Mouse (Mus musculus): ENCODE measurements around the gene 2700097O09Rik. TPM values are rescaled to one million over a fixed set of nuclear protein-coding genes. Genes with fewer than 3 reads are reported as not detected.

2700097O09Rik gene
- total RNA-seq, 2 experiments from 2014 or later = 8.8 TPM

DNA sequence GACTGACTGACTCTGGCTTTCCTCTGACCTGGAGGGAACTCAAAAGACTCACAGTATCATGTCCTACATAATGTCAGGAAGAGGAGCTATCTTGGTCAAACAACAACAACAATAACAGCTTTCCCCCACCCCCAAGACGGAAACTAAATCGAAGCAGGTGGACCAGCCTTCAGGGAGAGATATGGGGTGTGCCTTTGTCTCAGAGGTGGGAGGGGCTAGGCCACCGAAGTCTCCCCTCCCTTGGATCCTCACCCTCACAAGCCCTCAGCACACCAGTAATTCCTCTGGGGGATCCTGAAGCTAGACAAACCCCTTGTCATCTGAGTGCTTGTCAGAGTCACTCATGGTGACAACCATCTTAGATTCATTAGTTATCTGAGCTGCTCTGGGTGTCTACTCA lies 20.1 kb downstream of the 2700097O09Rik start:
- intact Hi-C loops (cut with DNase I) = no loop called here
- Histone ChIP-seq H3K27ac (peak overlapping the region; percentile 78), H3K4me3 (no peak overlapping the region)
- TF ChIP-seq CTCF (IDR thresholded peaks at IDR 0.05) = no peak
- DNase-seq = no peak

DNA sequence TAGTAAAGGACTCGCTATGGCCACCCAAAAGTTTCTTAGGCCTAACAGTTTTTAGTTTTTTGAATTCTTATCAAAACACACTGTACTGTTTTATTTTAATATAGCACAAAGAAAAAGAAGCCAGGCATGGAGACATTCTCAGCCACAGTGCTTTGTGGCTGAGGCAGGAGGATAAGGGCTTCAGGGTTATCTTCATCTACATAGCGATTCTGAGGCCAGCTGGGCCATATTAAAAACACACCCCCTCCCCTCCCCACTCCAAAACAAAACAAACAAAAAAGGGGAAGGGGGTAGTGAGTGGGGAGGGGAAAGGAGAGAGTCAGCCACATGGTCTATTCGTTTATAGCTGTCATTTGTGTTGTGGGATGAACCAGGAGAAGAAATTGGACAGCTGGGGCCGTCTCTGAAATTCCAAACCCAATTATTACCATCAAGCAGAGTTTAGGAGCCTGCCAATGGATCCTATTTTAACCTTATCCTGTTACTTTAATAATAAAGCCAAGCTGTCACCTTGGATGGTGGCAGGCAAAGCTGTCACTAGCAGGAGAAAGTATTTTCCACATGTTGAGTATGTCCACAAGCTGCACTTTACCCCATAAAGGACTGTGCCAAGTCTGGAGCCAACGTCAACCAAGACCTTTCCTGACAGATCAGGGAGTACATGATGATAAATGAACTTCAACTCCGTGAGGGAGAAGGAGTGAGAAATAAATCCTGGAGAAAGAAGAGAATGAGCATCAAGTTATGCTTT lies 20.9 kb downstream of the 2700097O09Rik start:
- no peak overlapping the region for H3K4me3 ChIP-seq
- peak; percentile 34 for DNase-seq
- peak overlapping the region; percentile 78 for H3K27ac ChIP-seq
- no peak for TF ChIP-seq CTCF (IDR thresholded peaks at IDR 0.05)
- intact Hi-C loops (cut with DNase I) = no loop called here

DNA sequence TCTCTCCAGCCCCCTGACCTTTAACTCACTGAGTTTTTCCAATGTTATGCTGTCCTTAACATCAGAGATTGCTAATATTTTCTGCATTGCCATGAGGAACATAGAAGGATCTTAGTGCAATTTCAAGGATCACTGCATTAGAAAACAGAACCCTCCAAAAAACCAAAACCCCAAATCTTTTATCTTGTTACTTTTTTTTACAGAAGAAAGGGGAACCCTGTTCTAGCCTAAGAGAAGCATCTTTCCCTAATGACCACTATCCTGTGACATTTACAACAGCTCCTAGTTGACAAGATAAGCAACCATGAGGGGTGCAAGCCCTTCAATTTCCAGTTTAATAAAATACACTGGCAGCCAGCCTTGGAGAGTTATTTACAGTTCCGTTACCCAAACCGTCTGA lies 23.2 kb downstream of the 2700097O09Rik start:
- TF ChIP-seq CTCF (IDR thresholded peaks at IDR 0.05) = no peak
- no peak for DNase-seq
- Histone ChIP-seq H3K27ac (no peak overlapping the region), H3K4me3 (no peak overlapping the region)
- intact Hi-C loops (cut with DNase I) = no loop called here

- DNase-seq = no peak
- no peak for TF ChIP-seq CTCF (IDR thresholded peaks at IDR 0.05)
- H3K4me3 ChIP-seq = no peak overlapping the region
- intact Hi-C loops (cut with DNase I) = no loop called here
- no peak overlapping the region for H3K27ac ChIP-seq
Observed at GRCm38 (mm10) chr12:55054551-55055241, 25.2 kb downstream of the 2700097O09Rik start.

- Histone ChIP-seq H3K27ac (no peak overlapping the region), H3K4me3 (no peak overlapping the region)
- DNase-seq = no peak
- no peak for TF ChIP-seq CTCF (IDR thresholded peaks at IDR 0.05)
- intact Hi-C loops (cut with DNase I) = no loop called here
Observed at GRCm38 (mm10) chr12:55053267-55053666, 26.6 kb downstream of the 2700097O09Rik start.

DNA sequence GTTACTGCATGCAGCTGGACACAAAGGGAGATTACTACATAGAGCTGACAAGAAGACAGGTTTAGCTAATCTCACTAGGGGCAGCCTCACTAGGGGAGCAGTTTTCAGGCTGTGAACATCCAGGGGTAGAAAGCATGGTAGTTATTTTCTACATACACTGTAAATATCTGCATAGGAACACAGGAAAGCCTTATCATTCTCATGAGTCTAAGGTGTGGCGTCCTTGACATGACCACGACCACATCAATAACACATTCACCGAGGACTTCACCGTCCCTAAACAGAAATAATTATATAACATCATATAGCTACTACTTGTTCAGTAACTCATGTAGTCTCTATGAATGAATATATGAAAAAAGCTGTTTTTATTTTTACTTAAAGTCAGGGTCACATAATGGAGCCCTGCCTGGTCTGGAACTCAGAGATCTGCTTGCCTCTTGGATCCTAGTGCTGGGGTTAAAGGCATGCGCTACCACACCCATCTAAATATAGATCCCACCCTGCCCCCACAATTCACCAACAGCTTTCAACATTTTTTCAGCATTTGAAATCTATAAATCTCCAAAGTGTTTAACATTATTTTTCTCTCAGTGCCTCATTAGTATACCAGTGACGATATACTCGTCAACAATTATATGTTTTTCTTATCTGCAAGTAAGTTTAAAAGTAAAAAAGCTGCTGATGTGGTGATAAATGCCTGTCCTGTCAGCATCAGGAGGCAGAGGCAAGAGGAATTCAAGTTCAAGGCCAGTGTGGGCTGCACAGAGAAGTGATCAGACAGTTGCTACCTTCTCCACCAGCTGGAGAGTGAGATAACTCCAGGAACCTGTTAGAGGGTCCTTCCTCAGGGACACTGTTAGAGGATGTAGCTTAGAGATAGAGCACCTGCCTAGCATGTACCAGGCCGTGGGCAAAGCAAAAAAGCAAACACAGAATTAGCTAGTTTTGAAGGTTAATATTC lies 28.4 kb downstream of the 2700097O09Rik start:
- TF ChIP-seq CTCF (IDR thresholded peaks at IDR 0.05) = no peak
- DNase-seq = no peak
- H3K27ac ChIP-seq = no peak overlapping the region
- intact Hi-C loops (cut with DNase I) = no loop called here
- no peak overlapping the region for H3K4me3 ChIP-seq

GRCm38 (mm10) chr12:55049731-55050353 lies 30.1 kb downstream of the 2700097O09Rik start:
- H3K4me3 ChIP-seq = no peak overlapping the region
- DNase-seq = no peak
- no peak overlapping the region for H3K27ac ChIP-seq
- intact Hi-C loops (cut with DNase I) = no loop called here
- TF ChIP-seq CTCF (IDR thresholded peaks at IDR 0.05) = no peak

GRCm38 (mm10) chr12:55041011-55041410 lies 38.9 kb downstream of the 2700097O09Rik start:
- H3K4me3 ChIP-seq = no peak overlapping the region
- H3K27ac ChIP-seq = no peak overlapping the region
- DNase-seq = no peak
- intact Hi-C loops (cut with DNase I) = no loop called here
- TF ChIP-seq CTCF (IDR thresholded peaks at IDR 0.05) = no peak

DNA sequence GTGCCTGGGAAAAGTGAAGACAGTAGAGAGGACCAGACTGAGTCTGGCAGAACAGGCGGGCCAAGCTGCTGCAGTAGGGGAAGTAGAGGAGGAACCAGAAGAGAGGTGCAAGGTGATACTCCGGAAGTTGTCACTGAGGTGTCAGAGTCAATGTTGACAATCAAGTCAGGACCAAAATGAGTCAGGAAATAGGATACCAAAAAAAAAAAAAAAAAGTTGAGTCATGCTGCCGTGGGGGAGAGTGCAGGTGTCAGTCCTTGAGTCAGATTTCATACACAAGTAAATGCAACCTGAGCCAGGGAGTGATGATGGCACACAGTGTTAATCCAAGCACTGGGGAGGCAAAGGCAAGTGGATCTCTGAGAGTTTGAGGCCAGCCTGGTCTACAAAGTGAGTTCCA lies 52.8 kb downstream of the 2700097O09Rik start:
- TF ChIP-seq CTCF (IDR thresholded peaks at IDR 0.05) = no peak
- Histone ChIP-seq H3K4me3 (no peak overlapping the region), H3K27ac (no peak overlapping the region)
- no peak for DNase-seq
- intact Hi-C loops (cut with DNase I) = no loop called here

- intact Hi-C loops (cut with DNase I) = no loop called here
Observed at GRCm38 (mm10) chr12:55023284-55023683, 56.6 kb downstream of the 2700097O09Rik start.

GRCm38 (mm10) chr12:55019421-55019877 lies 60.5 kb downstream of the 2700097O09Rik start:
- Histone ChIP-seq H3K27ac (no peak overlapping the region; the same call in 1 of the 2 replicates), H3K4me3 (no peak overlapping the region)
- intact Hi-C loops (cut with DNase I) = no loop called here
- no peak for TF ChIP-seq CTCF (IDR thresholded peaks at IDR 0.05)
- DNase-seq = no peak

More at GRCm38 (mm10) chr12:55023284-55023683, 56.6 kb downstream of the 2700097O09Rik start:
- no peak for TF ChIP-seq CTCF (IDR thresholded peaks at IDR 0.05)
- H3K27ac ChIP-seq = no peak overlapping the region
- no peak overlapping the region for H3K4me3 ChIP-seq
- DNase-seq = no peak

GRCm38 (mm10) chr12:55017119-55017721 lies 62.7 kb downstream of the 2700097O09Rik start:
- H3K4me3 ChIP-seq = no peak overlapping the region
- intact Hi-C loops (cut with DNase I) = no loop called here
- DNase-seq = no peak
- H3K27ac ChIP-seq = no peak overlapping the region
- TF ChIP-seq CTCF (IDR thresholded peaks at IDR 0.05) = no peak
